Mouse (Mus musculus) MEL (cell line): ENCODE data around the gene Trappc13. TPM values are rescaled to one million over a fixed set of nuclear protein-coding genes. Genes with fewer than 3 reads are reported as not detected.

Experiments used
- DNase-seq: peaks from one replicate; pipeline ENCODE4 v3.0.0; 2011; ENCODE audit warnings: low read depth, low spot score
- H3K27ac ChIP-seq: 2 replicates; pipeline ENCODE4 v1.5.1; 2012; ENCODE audit warnings: low read depth, mild to moderate bottlenecking, control low read depth, low read length, moderate library complexity; ENCODE audit not compliant: control insufficient read depth
- H3K27me3 ChIP-seq, 2 experiments: fragments of 150-350 bp in 1 of 2; sonication (generic) in 1 of 2; 2 replicates each; pipeline ENCODE4 v1.6.1; 2012; ENCODE audit warnings: low read length in 2 of 2, mild to moderate bottlenecking in 2 of 2, improper control_type of control experiment in 1 of 2, moderate library complexity in 1 of 2; ENCODE audit not compliant: insufficient read depth in 2 of 2, control insufficient read depth in 1 of 2
- H3K36me3 ChIP-seq, 2 experiments: 2 replicates each; pipeline ENCODE4 v1.6.1; 2012 to 2014; ENCODE audit warnings: low read length in 2 of 2, improper control_type of control experiment in 1 of 2, inconsistent platforms in 1 of 2, mild to moderate bottlenecking in 1 of 2; ENCODE audit not compliant: insufficient read depth in 2 of 2, control insufficient read depth in 1 of 2
- H3K4me1 ChIP-seq, 2 experiments: fragments of 150-350 bp in 1 of 2; sonication (generic) in 1 of 2; 2 replicates each; pipeline ENCODE4 v1.6.1; 2012; ENCODE audit warnings: low read length in 2 of 2, improper control_type of control experiment in 1 of 2, mild to moderate bottlenecking in 1 of 2; ENCODE audit not compliant: insufficient read depth in 2 of 2, control insufficient read depth in 1 of 2
- H3K4me3 ChIP-seq, 2 experiments: fragments of 150-350 bp in 1 of 2; sonication (generic) in 1 of 2; 2 replicates each; pipeline ENCODE4 v1.5.1; 2012; ENCODE audit warnings: low read depth in 2 of 2, low read length in 2 of 2, mild to moderate bottlenecking in 2 of 2, moderate library complexity in 2 of 2, control low read depth in 1 of 2, improper control_type of control experiment in 1 of 2; ENCODE audit not compliant: control insufficient read depth in 1 of 2, insufficient read depth in 1 of 2
- H3K79me2 ChIP-seq: 2 replicates; pipeline ENCODE4 v1.6.1; 2012; ENCODE audit warnings: mild to moderate bottlenecking, low read length, moderate library complexity; ENCODE audit not compliant: control insufficient read depth, poor library complexity, insufficient read depth
- H3K9ac ChIP-seq: 2 replicates; pipeline ENCODE4 v1.6.1; 2012; ENCODE audit warnings: low read depth, mild to moderate bottlenecking, control low read depth, low read length, moderate library complexity; ENCODE audit not compliant: control insufficient read depth, poor library complexity, severe bottlenecking
- H3K9me3 ChIP-seq: fragments of 150-350 bp; sonication (generic); replicated peaks from 2 replicates; pipeline ENCODE4 v1.6.1; 2012; ENCODE audit warnings: mild to moderate bottlenecking, low read length, improper control_type of control experiment, moderate library complexity; ENCODE audit not compliant: insufficient read depth
- CHD1 ChIP-seq: IDR thresholded peaks from 2 replicates; pipeline ENCODE4 v1.6.1; 2012; ENCODE audit warnings: low read depth, mild to moderate bottlenecking, inconsistent platforms, low read length, improper control_type of control experiment
- CTCF ChIP-seq, 3 experiments: IDR thresholded peaks in 2 of 3; conservative IDR thresholded peaks in 1 of 3; 2 replicates each; pipeline ENCODE4 v1.5.1; 2011 to 2012; ENCODE audit warnings: low read length in 3 of 3, low read depth in 2 of 3, mild to moderate bottlenecking in 2 of 3, improper control_type of control experiment in 1 of 3, inconsistent platforms in 1 of 3, mixed read lengths in 1 of 3, moderate library complexity in 1 of 3; ENCODE audit not compliant: control insufficient read depth in 1 of 3, insufficient read depth in 1 of 3, poor library complexity in 1 of 3, severe bottlenecking in 1 of 3
- EP300 ChIP-seq, 2 experiments: IDR thresholded peaks; 2 replicates each; pipeline ENCODE4 v1.6.1; 2011; ENCODE audit warnings: improper control_type of control experiment in 2 of 2, low read length in 2 of 2, low read depth in 1 of 2, mild to moderate bottlenecking in 1 of 2
- GATA1 ChIP-seq: IDR thresholded peaks from 2 replicates; pipeline ENCODE4 v1.6.1; 2011; ENCODE audit warnings: low read depth, low read length, improper control_type of control experiment
- HCFC1 ChIP-seq: IDR thresholded peaks from 2 replicates; pipeline ENCODE4 v1.6.1; 2012; ENCODE audit warnings: low read depth, mild to moderate bottlenecking, inconsistent platforms, low read length, improper control_type of control experiment, moderate library complexity
- MAFK ChIP-seq: IDR thresholded peaks from 2 replicates; pipeline ENCODE4 v1.6.1; 2011; ENCODE audit warnings: low read depth, mild to moderate bottlenecking, low read length, improper control_type of control experiment, borderline replicate concordance
- MXI1 ChIP-seq: IDR thresholded peaks from 2 replicates; pipeline ENCODE4 v1.6.1; 2011; ENCODE audit warnings: mild to moderate bottlenecking, low read depth, low read length, improper control_type of control experiment
- MYC ChIP-seq: IDR thresholded peaks from 2 replicates; pipeline ENCODE4 v1.6.1; 2011; ENCODE audit warnings: low read depth, mild to moderate bottlenecking, low read length, improper control_type of control experiment, moderate library complexity
- POLR2A ChIP-seq, 2 experiments: IDR thresholded peaks; 2 replicates each; pipeline ENCODE4 v1.6.1; 2011 to 2012; ENCODE audit warnings: low read length in 2 of 2, mild to moderate bottlenecking in 2 of 2, control low read depth in 1 of 2, improper control_type of control experiment in 1 of 2, low read depth in 1 of 2, moderate library complexity in 1 of 2; ENCODE audit not compliant: control insufficient read depth in 1 of 2, insufficient read depth in 1 of 2, poor library complexity in 1 of 2
- RAD21 ChIP-seq: IDR thresholded peaks from 2 replicates; pipeline ENCODE4 v1.6.1; 2011; ENCODE audit warnings: mild to moderate bottlenecking, low read depth, low read length, improper control_type of control experiment
- SIN3A ChIP-seq: IDR thresholded peaks from 2 replicates; pipeline ENCODE4 v1.6.1; 2012; ENCODE audit warnings: low read length, improper control_type of control experiment, inconsistent platforms
- SMC3 ChIP-seq: IDR thresholded peaks from 2 replicates; pipeline ENCODE4 v1.6.1; 2011; ENCODE audit warnings: low read depth, low read length, improper control_type of control experiment
- TAL1 ChIP-seq: IDR thresholded peaks from 2 replicates; pipeline ENCODE4 v1.6.1; 2012; ENCODE audit warnings: mild to moderate bottlenecking, inconsistent platforms, low read length, moderate library complexity, mixed read lengths
- TCF12 ChIP-seq: IDR thresholded peaks from 2 replicates; pipeline ENCODE4 v1.6.1; 2014; ENCODE audit warnings: low read depth, mild to moderate bottlenecking, inconsistent platforms, low read length, improper control_type of control experiment, moderate library complexity
- UBTF ChIP-seq: IDR thresholded peaks from 2 replicates; pipeline ENCODE4 v1.6.1; 2012; ENCODE audit warnings: low read depth, mild to moderate bottlenecking, inconsistent platforms, low read length, improper control_type of control experiment, moderate library complexity, borderline replicate concordance; ENCODE audit not compliant: insufficient read depth
- ZC3H11A ChIP-seq: IDR thresholded peaks from 2 replicates; pipeline ENCODE4 v1.6.1; 2012; ENCODE audit warnings: low read depth, mild to moderate bottlenecking, inconsistent platforms, low read length, improper control_type of control experiment
- ZMIZ1 ChIP-seq: IDR thresholded peaks from 2 replicates; pipeline ENCODE4 v1.6.1; 2012; ENCODE audit warnings: low read depth, mild to moderate bottlenecking, inconsistent platforms, low read length, improper control_type of control experiment, moderate library complexity
- polyA plus RNA-seq, 2 experiments: library from polyadenylated mRNA; stranded (reverse) in 1 of 2; unstranded in 1 of 2; fragments of >175 nt in 1 of 2; fragments of >200 nt in 1 of 2; gene quantifications; 2 replicates each; pipeline versions ENCODE4 v1.2.1 to v1.2.4; 2012; ENCODE audit warnings: low replicate concordance in 2 of 2, low read depth in 1 of 2; ENCODE audit not compliant: insufficient read length in 2 of 2, insufficient read depth in 1 of 2, missing spikeins in 1 of 2
- total RNA-seq: library from RNA; depleted of rRNA; stranded (reverse); fragments of 300-350 nt; gene quantifications from 2 replicates; pipeline ENCODE4 v1.2.3, GENCODE M21; 2012

Trappc13 gene
- total and polyA plus RNA-seq, 3 experiments = 28.3 to 33.5 TPM; not detected in 1

GRCm38 (mm10) chr13:104187357-104187756 is 9.1 kb upstream of the Trappc13 start:
- Histone ChIP-seq H3K9me3 (no peaks in the 10 kb centered on the region), H3K27ac (no peak overlapping the region), H3K27me3 (no peaks in the 10 kb centered on the region), H3K79me2 (no peaks in the 10 kb centered on the region), H3K4me3 (no peak overlapping the region), H3K9ac (no peak overlapping the region), H3K4me1 (no peaks in the 10 kb centered on the region), H3K36me3 (peaks cover 0 to 4% of the 10 kb centered on the region in 2 experiments; a peak in 2 of 4 replicates)
- no peak for DNase-seq
- TF ChIP-seq SMC3 (no peak), MYC (no peak), MXI1 (no peak), TCF12 (no peak), ZC3H11A (no peak), HCFC1 (no peak), CHD1 (no peak), MAFK (no peak), CTCF (IDR thresholded peaks at IDR 0.05 in 2 of 3, conservative IDR thresholded peaks at IDR 0.05 in 1 of 3; ENCODE audit: control insufficient read depth in 1 of 3, insufficient read depth in 1 of 3, low read depth in 2 of 3, low read length in 3 of 3, poor library complexity in 1 of 3, severe bottlenecking in 1 of 3) (no peak)

- Histone ChIP-seq H3K4me1 (peaks cover 0 to 2% of the 10 kb centered on the region in 2 experiments; a peak in 3 of 4 replicates), H3K9ac (peak overlapping the region; percentile 89), H3K4me3 (peak overlapping the region; percentile 64 to 89), H3K36me3 (peaks cover 1 to 7% of the 10 kb centered on the region in 2 experiments; a peak in 3 of 4 replicates), H3K79me2 (peaks cover 26% of the 10 kb centered on the region), H3K27me3 (no peaks in the 10 kb centered on the region), H3K9me3 (no peaks in the 10 kb centered on the region), H3K27ac (peak overlapping the region; percentile 56)
- TF ChIP-seq POLR2A (IDR thresholded peaks at IDR 0.05; ENCODE audit: control insufficient read depth in 1 of 2, insufficient read depth in 1 of 2, low read depth in 1 of 2, low read length in 2 of 2, poor library complexity in 1 of 2) = no peak
- TF ChIP-seq ZMIZ1 = no peak
- no peak for TF ChIP-seq MXI1
- peak; percentile 37; the same call in 1 of the 2 replicates for TF ChIP-seq CHD1
- no peak for TF ChIP-seq TAL1
- 0 out of 4 replicates have a peak, but pooled peaks have one; percentile 3 to 5 for TF ChIP-seq EP300 (IDR thresholded peaks at IDR 0.05; ENCODE audit: low read depth in 1 of 2, low read length in 2 of 2)
- no peak for TF ChIP-seq GATA1
- TF ChIP-seq RAD21 = no peak
- TF ChIP-seq SIN3A = peak; percentile 65; the same call in 1 of the 2 replicates
- no peak for TF ChIP-seq UBTF
- peak; percentile 65 for DNase-seq
Measured at GRCm38 (mm10) chr13:104179176-104179888, 1.1 kb upstream of the Trappc13 start.
